Mouse (Mus musculus): ENCODE results near the gene Hagh.
A peak's percentile ranks its signal among the peaks of the same experiment; 100 is the strongest.

DNA sequence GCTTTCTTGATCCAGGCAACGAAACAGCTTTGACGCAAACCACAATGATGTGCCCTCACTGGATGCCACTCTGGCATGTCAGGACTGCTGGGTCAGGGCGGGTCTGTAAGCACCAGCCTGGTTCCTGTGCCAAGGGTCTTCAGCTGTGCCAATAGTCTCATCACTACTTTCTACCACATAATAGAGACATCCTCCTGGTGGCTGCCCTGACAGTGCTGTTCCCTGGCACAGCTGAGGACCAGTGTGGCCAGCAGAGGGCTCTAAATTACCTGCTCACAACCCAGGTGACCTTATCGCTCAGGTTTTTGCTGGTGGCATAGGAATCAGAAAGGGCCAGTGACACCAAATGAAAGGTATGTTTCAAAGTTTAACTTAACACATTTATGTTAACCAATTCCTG is 1.2 kb downstream of the Hagh start:
- TF ChIP-seq CTCF (IDR thresholded peaks at IDR 0.05; ENCODE audit: low read depth), result peak; percentile 83
- TF ChIP-seq EP300 (IDR thresholded peaks at IDR 0.05; ENCODE audit: low read depth), result no peak

Measured in liver, postnatal 0 days (tissue).